Mouse (Mus musculus): ENCODE measurements around the gene Snrpf. TPM values are rescaled to one million over a fixed set of nuclear protein-coding genes. Genes with fewer than 3 reads are reported as not detected.

The Snrpf gene
- polyA plus RNA-seq, 1 experiment, result 156 TPM

- Histone ChIP-seq H3K79me2 (ENCODE audit: control insufficient read depth, insufficient read depth) (no peaks in the 10 kb centered on the region), H3K27me3 (ENCODE audit: control insufficient read depth, insufficient read depth, insufficient read length) (no peaks in the 10 kb centered on the region), H3ac (ENCODE audit: control insufficient read depth, insufficient read length) (no peak overlapping the region), H3K36me3 (ENCODE audit: control insufficient read depth, insufficient read depth) (no peaks in the 10 kb centered on the region), H3K4me2 (ENCODE audit: low read depth) (no peak overlapping the region), H3K4me3 (no peak overlapping the region)
- TF ChIP-seq REST (IDR thresholded peaks at IDR 0.05; ENCODE audit: insufficient read depth, insufficient read length) (no peak), CEBPB (IDR thresholded peaks at IDR 0.05; ENCODE audit: insufficient read depth, poor library complexity, severe bottlenecking) (no peak), MAX (IDR thresholded peaks at IDR 0.05; ENCODE audit: low read depth) (no peak), SRF (IDR thresholded peaks at IDR 0.05; ENCODE audit: control insufficient read depth, insufficient read length, low read depth) (no peak), MYOD1 (IDR thresholded peaks at IDR 0.05; ENCODE audit: control insufficient read depth in 1 of 3, insufficient read length in 2 of 3, low read depth in 2 of 3) (no peak), TCF3 (IDR thresholded peaks at IDR 0.05; ENCODE audit: insufficient read length, low read depth) (no peak), POLR2A (IDR thresholded peaks at IDR 0.05; ENCODE audit: insufficient read length, low read depth) (no peak), POLR2AphosphoS2 (IDR thresholded peaks at IDR 0.05; ENCODE audit: insufficient read length, low read depth) (no peak), MYOG (IDR thresholded peaks at IDR 0.05; ENCODE audit: control insufficient read depth in 1 of 3, insufficient read depth in 1 of 3, insufficient read length in 2 of 3, low read depth in 2 of 3) (no peak), TCF12 (IDR thresholded peaks at IDR 0.05; ENCODE audit: insufficient read depth, poor library complexity, severe bottlenecking) (no peak), USF1 (IDR thresholded peaks at IDR 0.05; ENCODE audit: low read depth) (no peak), E2F4 (IDR thresholded peaks at IDR 0.05; ENCODE audit: insufficient read depth) (no peak)
Measured at GRCm38 (mm10) chr10:93552596-93552995, 36.9 kb downstream of the Snrpf start.

GRCm38 (mm10) chr10:93549821-93550220, 39.7 kb downstream of the Snrpf start:
- Histone ChIP-seq H3K79me2 (ENCODE audit: control insufficient read depth, insufficient read depth) (no peaks in the 10 kb centered on the region), H3ac (ENCODE audit: control insufficient read depth, insufficient read length) (no peak overlapping the region), H3K4me2 (ENCODE audit: low read depth) (no peak overlapping the region), H3K4me3 (no peak overlapping the region), H3K27me3 (ENCODE audit: control insufficient read depth, insufficient read depth, insufficient read length) (no peaks in the 10 kb centered on the region), H3K36me3 (ENCODE audit: control insufficient read depth, insufficient read depth) (no peaks in the 10 kb centered on the region)
- TF ChIP-seq TCF12 (IDR thresholded peaks at IDR 0.05; ENCODE audit: insufficient read depth, poor library complexity, severe bottlenecking) (no peak), E2F4 (IDR thresholded peaks at IDR 0.05; ENCODE audit: insufficient read depth) (no peak), TCF3 (IDR thresholded peaks at IDR 0.05; ENCODE audit: insufficient read length, low read depth) (no peak), POLR2AphosphoS2 (IDR thresholded peaks at IDR 0.05; ENCODE audit: insufficient read length, low read depth) (no peak), MYOD1 (IDR thresholded peaks at IDR 0.05; ENCODE audit: control insufficient read depth in 1 of 3, insufficient read length in 2 of 3, low read depth in 2 of 3) (no peak), CEBPB (IDR thresholded peaks at IDR 0.05; ENCODE audit: insufficient read depth, poor library complexity, severe bottlenecking) (no peak), POLR2A (IDR thresholded peaks at IDR 0.05; ENCODE audit: insufficient read length, low read depth) (no peak), USF1 (IDR thresholded peaks at IDR 0.05; ENCODE audit: low read depth) (no peak), MYOG (IDR thresholded peaks at IDR 0.05; ENCODE audit: control insufficient read depth in 1 of 3, insufficient read depth in 1 of 3, insufficient read length in 2 of 3, low read depth in 2 of 3) (no peak), REST (IDR thresholded peaks at IDR 0.05; ENCODE audit: insufficient read depth, insufficient read length) (no peak), SRF (IDR thresholded peaks at IDR 0.05; ENCODE audit: control insufficient read depth, insufficient read length, low read depth) (no peak), MAX (IDR thresholded peaks at IDR 0.05; ENCODE audit: low read depth) (no peak)

GRCm38 (mm10) chr10:93548991-93549390, 40.5 kb downstream of the Snrpf start:
- Histone ChIP-seq H3K79me2 (ENCODE audit: control insufficient read depth, insufficient read depth) (no peaks in the 10 kb centered on the region), H3ac (ENCODE audit: control insufficient read depth, insufficient read length) (no peak overlapping the region), H3K4me3 (no peak overlapping the region), H3K27me3 (ENCODE audit: control insufficient read depth, insufficient read depth, insufficient read length) (no peaks in the 10 kb centered on the region), H3K4me2 (ENCODE audit: low read depth) (no peak overlapping the region), H3K36me3 (ENCODE audit: control insufficient read depth, insufficient read depth) (no peaks in the 10 kb centered on the region)
- TF ChIP-seq REST (IDR thresholded peaks at IDR 0.05; ENCODE audit: insufficient read depth, insufficient read length) (no peak), SRF (IDR thresholded peaks at IDR 0.05; ENCODE audit: control insufficient read depth, insufficient read length, low read depth) (no peak)

DNA sequence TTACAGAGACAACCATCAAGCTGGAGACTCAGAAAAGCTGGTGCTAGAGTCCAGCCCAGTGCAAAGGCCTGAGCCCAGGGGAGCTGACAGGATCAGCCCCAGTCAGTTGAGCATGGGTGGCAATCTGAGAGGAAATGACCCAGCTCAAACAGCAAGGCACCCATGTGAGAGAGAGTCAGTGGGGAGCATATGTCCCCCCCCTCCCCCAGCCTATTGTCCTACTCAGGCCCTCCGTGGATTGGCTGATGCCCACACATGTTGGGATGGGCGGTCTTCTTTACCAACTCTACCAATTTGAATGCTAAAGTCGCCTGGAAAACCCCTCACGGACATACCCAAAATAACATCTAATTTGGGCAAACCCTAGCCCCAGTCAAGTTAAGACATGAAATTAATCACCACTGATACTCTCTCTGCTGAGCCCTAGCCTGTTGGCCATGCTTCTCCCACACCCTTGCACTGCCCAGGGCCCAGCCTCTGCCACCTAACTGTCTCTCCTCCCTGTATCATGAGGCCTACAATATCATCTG, 41.7 kb downstream of the Snrpf start:
- no peak overlapping the region for H3K4me3 ChIP-seq
- no peaks in the 10 kb centered on the region for H3K27me3 ChIP-seq (ENCODE audit: control insufficient read depth, insufficient read depth, insufficient read length)
- H3ac ChIP-seq (ENCODE audit: control insufficient read depth, insufficient read length), result no peak overlapping the region
- H3K79me2 ChIP-seq (ENCODE audit: control insufficient read depth, insufficient read depth), result no peaks in the 10 kb centered on the region
- H3K4me2 ChIP-seq (ENCODE audit: low read depth), result no peak overlapping the region
- H3K36me3 ChIP-seq (ENCODE audit: control insufficient read depth, insufficient read depth), result no peaks in the 10 kb centered on the region
- no peak for TF ChIP-seq REST (IDR thresholded peaks at IDR 0.05; ENCODE audit: insufficient read depth, insufficient read length)
- TF ChIP-seq MYOG (IDR thresholded peaks at IDR 0.05; ENCODE audit: control insufficient read depth in 1 of 3, insufficient read depth in 1 of 3, insufficient read length in 2 of 3, low read depth in 2 of 3), result no peak
- no peak for TF ChIP-seq USF1 (IDR thresholded peaks at IDR 0.05; ENCODE audit: low read depth)
- no peak for TF ChIP-seq TCF12 (IDR thresholded peaks at IDR 0.05; ENCODE audit: insufficient read depth, poor library complexity, severe bottlenecking)
- TF ChIP-seq MAX (IDR thresholded peaks at IDR 0.05; ENCODE audit: low read depth), result no peak
- no peak for TF ChIP-seq POLR2AphosphoS2 (IDR thresholded peaks at IDR 0.05; ENCODE audit: insufficient read length, low read depth)
- TF ChIP-seq CEBPB (IDR thresholded peaks at IDR 0.05; ENCODE audit: insufficient read depth, poor library complexity, severe bottlenecking), result no peak
- TF ChIP-seq POLR2A (IDR thresholded peaks at IDR 0.05; ENCODE audit: insufficient read length, low read depth), result no peak
- no peak for TF ChIP-seq SRF (IDR thresholded peaks at IDR 0.05; ENCODE audit: control insufficient read depth, insufficient read length, low read depth)
- TF ChIP-seq TCF3 (IDR thresholded peaks at IDR 0.05; ENCODE audit: insufficient read length, low read depth), result no peak
- no peak for TF ChIP-seq MYOD1 (IDR thresholded peaks at IDR 0.05; ENCODE audit: control insufficient read depth in 1 of 3, insufficient read length in 2 of 3, low read depth in 2 of 3)
- TF ChIP-seq E2F4 (IDR thresholded peaks at IDR 0.05; ENCODE audit: insufficient read depth), result no peak

- Histone ChIP-seq H3K27me3 (ENCODE audit: control insufficient read depth, insufficient read depth, insufficient read length) (no peaks in the 10 kb centered on the region), H3K4me3 (no peak overlapping the region), H3K79me2 (ENCODE audit: control insufficient read depth, insufficient read depth) (no peaks in the 10 kb centered on the region), H3K4me2 (ENCODE audit: low read depth) (no peak overlapping the region), H3ac (ENCODE audit: control insufficient read depth, insufficient read length) (no peak overlapping the region), H3K36me3 (ENCODE audit: control insufficient read depth, insufficient read depth) (no peaks in the 10 kb centered on the region)
- TF ChIP-seq CEBPB (IDR thresholded peaks at IDR 0.05; ENCODE audit: insufficient read depth, poor library complexity, severe bottlenecking) (no peak), POLR2AphosphoS2 (IDR thresholded peaks at IDR 0.05; ENCODE audit: insufficient read length, low read depth) (no peak), USF1 (IDR thresholded peaks at IDR 0.05; ENCODE audit: low read depth) (no peak)
Measured at GRCm38 (mm10) chr10:93544172-93544571, 45.3 kb downstream of the Snrpf start.
